Mouse (Mus musculus) gastrocnemius, postnatal 25 days (tissue): ENCODE measurements around the gene Kiss1r. TPM values are rescaled to one million over a fixed set of nuclear protein-coding genes. Genes with fewer than 3 reads are reported as not detected.

Source experiments
- DNase-seq: peaks from one replicate; pipeline ENCODE4 v3.0.0; 2022
- total RNA-seq, 2 experiments: library from RNA; stranded (reverse); gene quantifications; 1 replicate in 1 of 2; 2 replicates in 1 of 2; pipeline ENCODE4 v1.2.3; 2021

Kiss1r gene
- total RNA-seq, 2 experiments from 2014 or later = 0.18 to 0.29 TPM

- DNase-seq = no peak
Measured at GRCm38 (mm10) chr10:79897316-79898245, 19.2 kb upstream of the Kiss1r start.

- DNase-seq = no peak
Measured at GRCm38 (mm10) chr10:79900951-79901410, 15.8 kb upstream of the Kiss1r start.

DNA sequence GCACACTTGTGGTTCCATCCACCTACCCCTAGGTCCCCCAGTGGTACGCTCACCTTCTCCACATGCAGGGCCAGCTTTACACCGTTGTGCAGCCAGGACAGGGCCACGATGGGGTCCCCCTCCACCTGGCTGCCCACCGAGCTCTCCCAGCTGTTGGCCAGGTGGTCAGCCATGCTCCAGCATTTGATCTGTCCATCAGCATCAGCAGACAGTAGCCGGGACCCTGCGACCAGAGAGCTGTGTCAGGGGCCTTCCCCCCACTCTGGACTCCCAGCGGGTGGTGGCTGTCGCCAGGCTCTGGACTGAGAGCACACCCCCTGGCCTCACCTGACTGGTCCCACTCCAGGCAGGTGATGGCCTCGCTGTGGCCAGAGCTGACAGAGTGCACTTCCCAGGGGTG, 10.1 kb upstream of the Kiss1r start:
- peak; percentile 7 for DNase-seq

- no peak for DNase-seq
Measured at GRCm38 (mm10) chr10:79907415-79907814, 9.4 kb upstream of the Kiss1r start.

DNA sequence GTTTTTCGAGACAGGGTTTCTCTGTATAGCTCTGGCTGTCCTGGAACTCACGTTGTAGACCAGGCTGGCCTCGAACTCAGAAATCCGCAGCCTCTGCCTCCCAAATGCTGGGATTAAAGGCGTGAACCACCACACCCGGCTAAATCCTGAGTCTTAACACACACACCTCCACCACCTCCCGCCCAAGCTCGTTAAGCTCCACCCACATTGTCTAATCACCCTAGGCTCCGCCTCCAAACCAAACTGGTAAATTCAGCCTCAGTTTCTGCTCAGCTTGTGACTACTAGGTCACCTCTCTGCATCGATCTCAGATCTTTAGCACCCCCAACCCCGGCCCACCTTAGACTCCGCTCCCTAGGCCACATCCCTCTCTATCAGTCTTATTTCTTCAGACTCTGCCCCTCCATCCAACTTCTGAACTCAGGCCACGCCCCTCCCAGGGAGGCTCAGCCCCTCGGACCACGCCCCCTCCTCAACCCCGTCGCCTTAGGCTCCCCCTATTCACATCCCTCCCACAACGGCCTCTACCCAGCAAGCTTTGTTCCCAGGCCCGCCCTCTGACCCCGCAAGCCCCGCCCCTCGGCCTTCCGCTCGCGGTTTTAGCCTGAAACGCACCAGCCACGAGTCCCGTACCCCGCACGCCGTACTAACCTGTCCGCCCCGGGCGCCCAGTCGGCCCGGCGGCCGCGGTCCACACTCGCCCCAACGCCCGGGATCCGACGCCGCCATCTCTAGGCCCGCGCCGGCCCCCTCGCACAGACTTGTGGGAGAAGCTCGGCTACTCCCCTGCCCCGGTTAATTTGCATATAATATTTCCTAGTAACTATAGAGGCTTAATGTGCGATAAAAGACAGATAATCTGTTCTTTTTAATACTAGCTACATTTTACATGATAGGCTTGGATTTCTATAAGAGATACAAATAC, 8.3 kb upstream of the Kiss1r start, which contains the start of gene Med16:
Med16 (minus strand) TSS at position 757 of the 925 bp plus-strand sequence.
- peak; percentile 96 for DNase-seq

GRCm38 (mm10) chr10:79909092-79909922, 7.5 kb upstream of the Kiss1r start:
- DNase-seq = peak; percentile 16

DNA sequence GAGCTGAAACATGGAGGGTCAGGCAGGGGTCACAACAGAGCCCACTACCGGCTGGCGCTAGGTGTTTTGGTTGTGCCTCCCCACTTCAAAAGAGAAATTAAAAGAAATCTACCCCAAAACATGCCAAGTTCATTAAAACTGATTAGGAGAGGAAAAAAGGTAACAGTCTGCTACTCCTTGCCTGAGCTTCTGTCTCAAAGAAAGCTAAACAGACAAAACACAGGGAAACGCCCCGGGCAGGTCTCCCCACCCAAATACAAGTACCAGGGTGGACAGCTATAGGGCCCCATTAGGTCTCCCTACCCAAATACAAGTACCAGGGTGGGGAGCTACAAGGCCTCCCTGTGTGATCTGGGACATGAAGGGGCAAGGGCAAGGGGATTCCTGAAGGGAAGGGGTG, 6.2 kb upstream of the Kiss1r start, which contains the start of gene Gm26602:
Gm26602 (plus strand) TSS at position 301 of the 400 bp plus-strand sequence.
- DNase-seq = no peak

- peak; percentile 24 for DNase-seq
Measured at GRCm38 (mm10) chr10:79912412-79912811, 4.4 kb upstream of the Kiss1r start.

DNA sequence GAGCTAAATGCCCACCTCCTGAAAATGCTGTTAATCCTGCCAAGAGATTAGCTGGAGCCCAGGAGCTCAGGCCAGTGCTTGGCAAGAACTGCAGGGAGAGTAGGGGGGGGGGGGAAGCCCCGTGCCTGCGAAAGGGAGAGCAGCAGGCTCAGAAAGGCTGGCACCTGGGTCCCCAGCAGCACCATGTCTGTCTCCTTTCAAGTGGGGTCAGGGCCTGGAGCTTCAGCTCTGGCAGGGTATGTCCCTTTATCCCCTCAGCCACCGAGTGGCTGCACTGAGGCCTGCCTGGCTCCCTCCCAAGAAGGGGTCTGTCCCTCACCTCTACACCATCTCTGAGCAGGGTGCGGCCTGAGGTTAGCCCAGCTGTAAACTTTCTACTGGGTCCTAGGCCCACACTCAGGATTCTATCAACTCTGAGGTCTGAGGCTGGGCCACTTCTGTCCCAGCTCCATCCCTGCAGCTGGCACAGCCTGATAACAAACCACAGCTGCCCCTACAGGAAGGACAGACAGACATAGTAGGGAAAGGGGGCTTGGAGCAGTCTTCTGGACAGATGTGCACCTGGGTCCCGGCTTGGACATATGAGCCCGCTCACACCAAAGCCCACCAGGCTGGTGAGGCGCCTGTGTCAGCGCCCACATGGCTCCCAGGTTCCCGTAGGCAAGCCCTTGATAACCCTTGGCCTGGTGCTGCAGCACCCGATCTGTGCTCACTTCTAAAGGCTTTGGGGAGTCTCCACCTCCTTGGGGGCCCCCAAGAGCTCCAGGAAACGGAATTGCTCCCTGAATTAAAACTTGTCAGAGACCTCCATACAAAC, 2.4 kb upstream of the Kiss1r start:
- no peak for DNase-seq

DNA sequence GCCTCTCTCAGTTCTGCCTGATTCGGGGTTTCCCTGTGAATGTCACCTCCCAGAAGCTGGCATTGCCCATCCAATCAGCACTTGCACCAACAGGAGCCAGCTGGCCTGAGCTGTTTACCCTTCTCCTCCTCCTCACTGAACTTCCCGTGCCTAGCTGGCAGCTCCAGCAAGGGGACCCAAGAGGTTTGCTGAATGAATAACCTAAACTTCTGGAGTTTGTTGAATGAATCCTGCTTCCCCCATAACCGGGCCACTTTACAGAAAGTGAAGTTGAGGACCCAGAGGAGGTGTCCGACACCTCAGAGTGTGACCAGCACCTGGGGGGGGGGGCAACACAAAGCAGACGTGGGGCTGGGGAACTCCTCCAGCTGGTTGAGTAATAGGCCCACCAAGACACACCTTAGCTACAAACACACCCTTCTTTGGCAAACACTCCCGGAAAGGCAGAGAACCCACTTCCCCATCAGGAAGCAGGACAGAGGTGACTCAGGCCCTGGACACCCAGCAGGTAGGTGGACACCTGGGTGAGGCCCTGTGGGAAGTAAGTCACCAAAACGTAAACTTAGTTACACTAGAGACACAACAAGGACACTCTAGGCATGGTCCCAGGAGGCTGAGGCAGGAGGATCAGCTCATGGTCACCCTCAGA, 1.7 kb upstream of the Kiss1r start:
- DNase-seq = peak; percentile 5

GRCm38 (mm10) chr10:79916081-79916480, 690 bp upstream of the Kiss1r start:
- no peak for DNase-seq

- DNase-seq = no peak
Measured at GRCm38 (mm10) chr10:79917532-79918100, 845 bp downstream of the Kiss1r start.

DNA sequence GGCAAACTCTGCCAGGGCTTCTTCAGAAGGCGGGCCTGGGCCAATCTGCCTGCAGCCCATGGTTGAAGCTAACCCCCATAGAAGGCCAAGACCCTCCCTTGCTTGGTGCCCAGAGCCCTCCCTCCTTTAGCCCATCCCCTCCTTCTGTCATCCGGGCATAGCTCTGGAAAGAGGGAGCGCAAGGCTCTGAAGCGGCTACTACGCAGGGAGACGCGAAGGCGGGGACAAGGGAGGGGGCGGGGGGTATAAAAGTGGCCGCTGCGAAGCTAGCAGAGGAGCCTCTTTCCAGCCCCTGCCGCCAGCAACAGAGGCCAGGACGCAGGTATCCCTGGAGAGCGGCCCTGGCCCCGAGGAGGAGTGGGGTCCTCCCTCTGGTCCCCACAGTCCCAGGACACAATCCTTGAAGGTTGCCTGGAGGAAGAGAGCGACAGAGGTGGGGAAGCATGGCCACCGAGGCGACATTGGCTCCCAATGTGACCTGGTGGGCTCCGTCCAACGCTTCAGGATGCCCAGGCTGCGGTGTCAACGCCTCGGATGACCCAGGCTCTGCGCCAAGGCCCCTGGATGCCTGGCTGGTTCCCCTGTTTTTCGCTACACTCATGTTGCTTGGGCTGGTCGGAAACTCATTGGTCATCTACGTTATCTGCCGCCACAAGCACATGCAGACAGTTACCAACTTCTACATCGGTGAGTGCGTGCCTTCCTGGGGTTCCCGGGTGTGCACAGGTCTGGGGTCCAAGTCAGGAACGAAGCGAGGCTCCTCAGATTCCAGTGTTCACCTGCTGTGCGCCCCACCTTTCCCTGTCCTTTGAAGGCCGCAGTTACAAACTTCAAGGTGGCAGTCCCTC, 1.7 kb downstream of the Kiss1r start:
- peak; percentile 22 for DNase-seq

DNA sequence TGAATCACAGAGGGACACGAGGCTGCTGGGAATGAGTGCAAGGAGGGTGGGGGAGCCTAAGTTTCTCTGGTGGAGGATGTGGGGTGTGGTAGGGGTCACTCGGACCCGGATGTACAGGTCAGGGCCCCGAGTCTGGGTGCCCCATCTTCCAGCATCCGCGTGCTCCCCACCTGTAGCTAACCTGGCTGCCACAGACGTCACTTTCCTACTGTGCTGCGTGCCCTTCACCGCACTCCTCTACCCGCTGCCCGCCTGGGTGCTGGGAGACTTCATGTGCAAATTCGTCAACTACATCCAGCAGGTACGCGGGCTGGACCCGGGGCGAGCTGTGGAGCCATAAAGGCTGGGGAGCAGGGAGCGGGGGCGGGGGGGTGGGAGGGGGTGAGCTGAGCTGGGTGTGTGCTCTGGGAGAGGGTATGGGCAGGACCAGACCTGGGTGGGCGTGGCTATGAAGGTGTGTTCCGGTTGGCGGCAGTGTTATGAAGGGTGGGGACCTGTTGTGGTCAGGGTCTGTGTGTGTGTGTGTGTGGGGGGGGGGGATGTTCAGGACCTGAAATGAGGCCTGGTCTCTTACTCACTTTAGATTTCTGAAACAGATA, 2.6 kb downstream of the Kiss1r start:
- peak; percentile 7 for DNase-seq

- DNase-seq = no peak
Measured at GRCm38 (mm10) chr10:79920056-79920890, 3.5 kb downstream of the Kiss1r start.

GRCm38 (mm10) chr10:79920958-79921535, 4.3 kb downstream of the Kiss1r start, which contains the start of gene R3hdm4:
R3hdm4 (minus strand) TSS chr10:79921208.
- DNase-seq = no peak

DNA sequence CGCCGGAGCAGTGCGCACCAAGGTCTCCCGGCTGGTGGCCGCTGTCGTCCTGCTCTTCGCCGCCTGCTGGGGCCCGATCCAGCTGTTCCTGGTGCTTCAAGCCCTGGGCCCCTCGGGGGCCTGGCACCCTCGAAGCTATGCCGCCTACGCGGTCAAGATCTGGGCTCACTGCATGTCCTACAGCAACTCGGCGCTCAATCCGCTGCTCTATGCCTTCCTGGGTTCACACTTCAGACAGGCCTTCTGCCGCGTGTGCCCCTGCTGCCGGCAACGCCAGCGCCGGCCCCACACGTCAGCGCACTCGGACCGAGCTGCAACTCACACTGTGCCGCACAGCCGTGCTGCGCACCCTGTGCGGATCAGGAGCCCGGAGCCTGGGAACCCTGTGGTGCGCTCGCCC, 4.8 kb downstream of the Kiss1r start:
- peak; percentile 6 for DNase-seq
